Mouse (Mus musculus) gastrocnemius, adult 18-20 months (tissue): ENCODE results near the gene Bdkrb2. TPM values are rescaled to one million over a fixed set of nuclear protein-coding genes. Genes with fewer than 3 reads are reported as not detected.

ENCODE experiments used
- DNase-seq: peaks from one replicate; pipeline ENCODE4 v3.0.0; 2021; ENCODE audit warnings: low spot score
- total RNA-seq, 2 experiments: library from RNA; stranded (reverse); gene quantifications; 2 replicates each; pipeline ENCODE4 v1.2.3; 2021

Bdkrb2 gene
- total RNA-seq, 2 experiments from 2014 or later: 0.33 to 0.39 TPM

DNA sequence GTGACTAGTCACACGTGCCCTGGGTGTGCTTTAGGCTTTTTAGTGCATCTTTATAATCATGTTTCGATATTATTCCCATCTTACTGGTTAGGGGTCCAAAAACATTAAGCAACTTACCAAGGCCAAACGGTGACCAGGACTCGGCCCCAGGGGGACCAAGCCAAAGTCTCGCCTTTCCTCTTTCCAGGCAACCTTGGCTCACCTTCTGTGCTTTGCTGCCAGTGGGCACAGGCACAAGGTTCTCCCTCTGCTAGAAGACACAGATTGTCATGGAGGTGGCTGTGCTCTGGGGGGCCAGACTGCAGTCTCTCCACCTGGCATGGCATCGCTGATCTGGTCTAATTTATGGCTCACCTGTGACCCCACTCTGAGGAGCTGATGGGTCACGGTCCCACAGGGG, 27.8 kb downstream of the Bdkrb2 start:
- no peak for DNase-seq

DNA sequence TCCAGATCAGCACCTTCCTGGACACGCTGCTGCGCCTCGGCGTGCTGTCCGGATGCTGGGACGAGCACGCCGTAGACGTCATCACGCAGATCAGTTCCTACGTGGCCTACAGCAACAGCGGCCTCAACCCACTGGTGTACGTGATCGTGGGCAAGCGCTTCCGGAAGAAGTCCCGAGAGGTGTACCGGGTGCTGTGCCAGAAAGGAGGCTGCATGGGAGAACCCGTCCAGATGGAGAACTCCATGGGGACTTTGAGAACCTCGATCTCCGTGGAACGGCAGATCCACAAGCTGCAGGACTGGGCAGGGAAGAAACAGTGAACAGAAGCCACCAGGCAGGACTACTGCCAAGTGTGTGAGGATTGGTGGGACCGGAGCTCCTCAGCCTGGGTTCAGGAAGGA, 29.3 kb downstream of the Bdkrb2 start:
- DNase-seq: no peak

DNA sequence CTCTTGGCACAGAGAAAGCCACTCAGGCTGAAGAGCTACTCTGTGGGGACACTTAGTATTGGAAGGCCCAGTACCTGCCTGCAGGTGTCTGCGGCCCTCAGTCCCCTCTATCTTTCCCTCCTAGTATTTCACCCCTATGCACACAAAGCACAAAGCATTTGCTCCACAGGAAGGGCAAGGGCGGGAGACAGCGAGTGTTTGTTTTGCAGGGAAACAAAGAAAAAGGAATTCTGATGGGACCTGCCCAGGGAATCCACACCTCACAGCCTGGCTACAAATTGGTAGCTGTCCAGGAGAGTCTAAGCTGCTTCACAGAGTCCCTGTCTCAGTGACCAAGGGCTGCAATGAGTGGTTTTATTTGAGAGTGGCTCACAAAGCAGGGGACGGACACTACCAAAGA, 30.4 kb downstream of the Bdkrb2 start:
- no peak for DNase-seq

DNA sequence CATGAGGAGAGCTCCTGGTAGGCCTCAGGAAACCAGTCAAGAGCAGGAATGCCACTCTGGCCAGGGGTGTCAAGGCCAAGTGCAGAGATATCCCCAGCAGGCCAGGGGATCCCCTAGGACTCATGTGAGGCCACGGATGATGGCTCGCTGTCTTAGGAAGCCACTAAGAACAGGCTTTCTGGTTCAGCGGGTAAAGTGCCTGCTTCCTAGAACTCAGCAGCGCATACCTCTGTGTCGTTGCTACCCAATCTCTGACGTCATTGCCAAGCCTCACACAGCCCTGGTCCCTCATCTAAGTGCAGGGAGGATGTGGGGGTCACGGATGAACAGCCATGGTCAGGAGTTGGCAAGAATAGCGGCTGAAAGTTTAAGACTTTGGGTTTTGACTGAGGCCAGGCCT, 34.1 kb downstream of the Bdkrb2 start:
- no peak for DNase-seq

DNA sequence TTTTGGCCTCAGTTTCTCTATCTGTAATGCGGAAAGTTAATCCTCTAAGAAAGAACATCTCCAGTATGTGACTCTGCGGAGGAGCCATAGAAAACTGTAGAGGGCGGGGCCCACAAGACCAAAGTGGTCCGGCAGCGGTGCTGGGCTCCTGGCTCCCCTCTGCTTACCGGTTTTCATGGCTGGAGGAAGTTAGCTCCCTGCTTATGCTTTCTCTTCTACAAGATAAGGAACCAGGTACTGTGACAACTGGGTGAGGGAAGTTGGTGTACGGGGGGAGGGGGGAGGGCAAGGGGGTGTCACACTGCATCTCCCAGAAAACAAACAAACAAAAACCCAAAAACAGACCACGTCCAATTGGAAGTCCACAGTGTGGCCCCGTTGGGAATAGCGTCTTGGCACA, 35.5 kb downstream of the Bdkrb2 start:
- DNase-seq: no peak

DNA sequence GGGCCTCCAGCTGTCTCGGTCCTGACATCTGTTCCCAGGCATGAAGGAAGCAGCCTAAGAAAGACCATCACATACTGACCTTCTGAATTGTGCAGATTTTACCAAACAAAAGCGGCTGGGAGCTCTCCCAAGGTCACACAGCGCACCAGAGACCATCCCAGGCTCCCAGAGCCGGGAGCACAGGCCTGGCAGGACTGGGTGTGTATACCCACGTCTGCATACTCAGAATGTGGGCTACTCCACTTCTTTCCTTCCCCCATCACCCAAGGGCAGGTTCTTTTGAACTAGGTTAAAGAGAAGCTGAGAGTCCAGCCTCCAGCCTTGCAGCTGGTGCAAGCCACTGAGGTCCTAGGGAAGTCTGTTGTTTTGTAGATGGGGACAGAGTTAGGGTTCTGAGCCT, 36.1 kb downstream of the Bdkrb2 start:
- no peak for DNase-seq

DNA sequence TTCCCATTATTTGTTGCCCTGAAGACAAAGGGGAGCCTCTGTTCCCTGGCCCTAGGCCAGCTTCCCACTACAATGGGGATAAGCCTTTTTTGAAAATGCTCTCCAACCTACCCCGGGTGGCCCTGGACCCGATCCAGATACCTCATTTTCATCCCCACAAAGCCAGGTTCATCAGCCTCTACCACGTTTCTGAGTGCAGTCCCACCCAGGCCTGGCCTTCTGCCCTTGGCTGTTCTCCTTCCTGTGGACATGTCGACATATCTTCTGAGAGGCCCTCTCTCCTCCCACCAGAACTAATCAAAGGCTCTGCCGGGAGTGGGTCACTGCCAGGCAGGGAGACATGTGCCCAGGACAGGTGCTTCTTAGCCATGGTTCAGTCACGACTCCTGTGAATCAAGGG, 38.6 kb downstream of the Bdkrb2 start:
- no peak for DNase-seq

DNA sequence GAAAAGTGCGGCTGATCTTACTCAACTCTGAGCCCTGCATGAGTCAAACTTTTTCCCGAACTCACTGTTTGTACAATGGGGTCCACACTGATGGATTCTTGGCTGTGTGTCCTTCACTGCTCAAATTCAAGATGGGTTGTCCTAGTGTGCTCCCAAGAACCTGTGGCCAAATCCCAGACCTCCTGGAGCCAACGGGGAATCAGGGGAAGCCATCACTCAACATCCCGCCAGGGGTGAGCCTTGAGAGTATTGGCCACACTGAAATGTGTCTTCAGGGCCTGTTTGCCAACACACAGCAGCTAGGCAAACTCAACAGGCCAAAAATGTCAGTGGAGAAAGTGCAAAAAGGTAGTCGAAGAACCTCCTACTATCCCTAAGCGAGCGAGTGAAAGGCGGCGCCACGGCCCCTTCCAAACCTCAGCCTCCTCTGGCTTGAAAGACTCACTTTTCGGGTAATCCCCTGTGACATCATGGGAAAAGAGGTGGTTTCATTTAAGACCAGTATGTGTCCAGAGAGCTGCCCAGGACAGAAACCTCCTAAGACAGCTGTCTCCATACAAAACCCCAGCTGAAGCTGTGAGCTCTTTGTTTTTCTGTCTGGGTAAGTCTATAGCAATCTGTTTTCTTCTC, 39.7 kb downstream of the Bdkrb2 start, which contains the start of gene Bdkrb1:
TSS of gene Bdkrb1 (plus strand) at position 505 of the 630 bp plus-strand sequence.
- no peak for DNase-seq

DNA sequence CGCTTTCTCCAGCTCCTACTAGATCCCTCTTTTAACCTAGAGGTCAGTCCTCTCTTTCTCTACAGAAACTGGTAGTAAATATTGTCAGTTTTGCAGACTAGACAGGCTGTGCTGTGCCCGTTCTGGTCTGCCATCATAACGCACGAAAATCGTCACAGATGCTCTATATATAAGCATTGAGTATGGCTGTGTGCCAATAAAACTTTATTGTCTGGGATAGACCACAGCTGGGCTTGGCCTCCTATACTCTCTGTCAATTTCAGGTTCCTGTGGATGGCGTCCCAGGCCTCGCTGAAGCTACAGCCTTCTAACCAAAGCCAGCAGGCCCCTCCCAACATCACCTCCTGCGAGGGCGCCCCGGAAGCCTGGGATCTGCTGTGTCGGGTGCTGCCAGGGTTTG, 40.9 kb downstream of the Bdkrb2 start:
- DNase-seq: no peak

DNA sequence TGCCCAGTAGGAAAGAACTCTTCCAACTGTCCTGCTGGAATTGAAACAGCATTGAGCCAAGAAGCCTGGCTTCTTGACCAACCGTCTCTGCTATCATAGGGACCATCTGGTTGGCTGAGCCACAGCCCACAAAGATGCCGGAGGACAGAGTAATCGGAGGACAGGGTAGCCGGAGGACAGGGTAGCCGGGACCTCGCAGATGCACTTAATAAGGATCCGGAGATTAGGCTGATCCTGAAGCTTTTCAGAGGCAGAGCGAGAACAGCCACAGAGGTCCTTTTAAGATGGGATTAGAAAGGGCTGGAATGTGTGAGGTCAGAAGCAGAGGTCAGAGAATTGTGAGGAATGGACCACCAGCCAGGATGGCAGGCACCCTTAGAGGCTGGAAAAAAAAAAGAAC, 42.2 kb downstream of the Bdkrb2 start:
- DNase-seq: no peak

DNA sequence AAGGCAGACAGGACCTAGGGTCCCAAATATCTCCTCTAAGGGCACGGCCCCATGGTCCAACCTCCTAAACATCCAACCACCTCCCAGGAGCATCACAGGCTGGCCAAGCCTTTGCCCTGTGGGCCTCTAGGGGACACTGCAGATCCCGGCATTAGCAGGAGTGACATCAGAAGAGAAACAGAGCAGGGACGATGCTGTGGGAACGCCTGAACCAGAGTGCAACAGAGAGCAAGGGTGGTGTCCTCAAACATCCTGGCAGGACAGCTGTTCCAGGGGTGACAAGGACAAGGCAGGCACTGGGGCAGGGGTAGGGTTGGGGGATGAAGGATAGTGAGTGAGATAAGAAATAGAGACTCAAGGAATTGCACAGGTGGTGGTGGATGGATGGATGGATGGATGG, 43.9 kb downstream of the Bdkrb2 start:
- no peak for DNase-seq

DNA sequence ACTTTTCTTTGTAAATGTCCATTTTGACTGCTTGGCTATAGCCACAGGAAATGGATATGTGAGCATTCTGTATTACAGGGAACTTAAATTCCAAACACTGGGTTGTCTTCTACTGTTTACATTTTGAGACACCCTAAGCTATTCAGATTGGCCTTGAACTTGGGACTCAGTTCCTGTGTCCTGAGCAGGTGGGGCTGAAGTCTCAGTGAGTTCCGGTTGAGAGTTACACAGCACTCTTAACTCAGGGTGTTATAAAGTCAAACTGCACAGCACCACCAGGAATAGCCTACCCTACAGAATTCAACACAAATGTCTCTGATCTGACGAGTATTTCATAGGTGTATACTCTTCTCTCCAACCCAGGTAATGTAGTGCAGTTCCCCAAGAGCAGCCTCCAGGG, 48.0 kb downstream of the Bdkrb2 start:
- no peak for DNase-seq

DNA sequence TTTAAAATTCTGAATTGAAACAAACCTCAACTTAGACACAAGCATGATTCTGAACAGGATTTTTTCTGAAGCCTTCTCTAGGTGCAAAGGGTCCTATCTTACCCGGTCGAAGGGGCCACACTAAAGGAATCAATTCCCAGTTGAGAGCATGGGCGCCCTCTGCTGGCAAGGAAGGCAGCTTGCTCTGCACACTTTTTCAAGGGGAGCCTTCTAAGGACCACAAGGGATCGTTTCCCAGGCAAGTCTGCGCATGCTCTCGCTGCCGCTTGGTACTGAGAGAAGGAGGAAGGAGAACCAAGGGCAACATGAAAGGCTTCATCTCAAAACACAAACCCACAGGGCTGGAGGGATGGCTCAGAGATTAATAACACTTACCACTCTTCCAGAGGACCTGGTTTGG, 48.7 kb downstream of the Bdkrb2 start:
- peak; percentile 12 for DNase-seq

DNA sequence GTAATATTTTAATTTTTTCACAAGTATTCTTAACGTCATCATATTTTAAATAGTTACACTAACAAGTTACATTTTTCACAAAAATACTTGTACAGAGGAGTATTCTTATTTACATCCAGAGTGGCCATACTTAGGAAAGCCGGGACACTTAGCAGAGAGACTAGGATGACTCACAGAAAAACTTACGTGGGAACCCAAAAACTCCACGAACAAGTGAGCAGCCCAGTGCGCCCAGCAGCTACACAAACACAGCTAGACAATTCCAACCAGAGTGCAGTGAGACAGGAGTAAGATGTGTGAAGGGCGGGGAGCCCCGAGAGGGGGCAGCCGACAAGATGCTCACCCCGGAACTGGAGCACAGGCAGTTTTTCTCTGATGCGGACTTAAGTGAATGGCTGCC, 50.5 kb downstream of the Bdkrb2 start:
- DNase-seq: no peak

DNA sequence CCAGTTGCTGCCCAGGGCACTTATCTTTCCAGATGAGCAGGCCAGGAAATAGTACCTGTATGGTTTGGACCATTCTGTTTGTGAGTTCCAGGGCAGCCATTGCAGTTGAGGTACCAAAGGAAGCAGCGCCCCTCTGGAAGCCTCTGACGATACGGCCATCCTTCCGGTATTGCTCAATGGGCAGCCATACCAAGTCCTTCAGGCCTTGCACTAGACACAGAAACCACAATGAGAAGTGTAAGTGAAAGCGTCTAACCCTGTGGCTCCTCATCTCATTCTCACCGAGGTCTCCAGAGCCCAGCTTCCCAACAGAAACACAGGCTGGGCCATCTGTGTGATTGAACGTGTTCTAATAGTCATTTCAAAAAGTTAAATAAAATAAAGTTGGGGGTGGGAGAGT, 59.0 kb downstream of the Bdkrb2 start:
- DNase-seq: no peak

DNA sequence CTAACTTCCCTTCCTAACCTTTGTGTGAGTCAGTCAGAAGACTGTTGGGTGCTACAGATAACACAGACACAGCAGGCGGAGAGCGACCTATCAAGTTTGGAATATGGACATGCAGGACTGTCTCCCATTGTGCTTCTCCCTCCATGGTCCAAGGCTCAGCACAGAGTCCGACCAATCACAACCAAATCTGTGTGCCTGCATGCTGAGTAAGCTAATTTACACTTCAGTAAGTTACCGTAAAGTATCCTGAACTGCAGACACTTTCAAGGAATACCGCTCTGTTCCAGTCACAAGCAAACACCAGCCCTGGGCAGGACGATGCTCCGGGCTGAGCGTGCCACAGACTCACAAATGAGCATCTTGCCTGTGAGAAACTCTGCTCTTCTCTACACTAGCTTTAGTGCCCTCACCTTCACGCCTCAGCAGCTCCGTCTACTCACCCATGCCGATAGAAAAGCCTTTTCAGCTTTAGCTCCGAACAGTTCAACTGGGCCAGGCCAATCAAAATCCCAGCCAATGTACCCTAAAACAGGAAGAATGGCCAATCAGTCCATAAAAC, 60.0 kb downstream of the Bdkrb2 start:
- DNase-seq: no peak

DNA sequence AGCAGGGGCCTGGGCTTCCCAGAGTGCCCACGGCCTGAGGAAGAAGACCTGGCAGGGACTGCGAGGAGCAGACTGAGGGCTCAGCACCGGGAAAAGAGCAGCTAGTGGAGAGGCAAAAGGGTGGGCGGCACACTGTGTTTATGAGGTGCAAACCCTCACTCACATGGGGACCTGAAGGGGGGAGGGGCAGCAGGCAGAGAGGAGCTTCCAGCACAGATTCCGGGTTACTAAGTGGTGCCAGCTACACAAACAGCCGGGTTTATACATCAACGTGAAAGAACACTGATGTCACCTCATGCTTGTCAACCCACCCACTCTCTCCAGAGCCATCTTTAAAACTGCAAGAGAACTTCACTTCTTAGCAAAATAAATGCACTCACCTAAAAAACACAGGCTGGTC, 62.8 kb downstream of the Bdkrb2 start:
- DNase-seq: no peak

DNA sequence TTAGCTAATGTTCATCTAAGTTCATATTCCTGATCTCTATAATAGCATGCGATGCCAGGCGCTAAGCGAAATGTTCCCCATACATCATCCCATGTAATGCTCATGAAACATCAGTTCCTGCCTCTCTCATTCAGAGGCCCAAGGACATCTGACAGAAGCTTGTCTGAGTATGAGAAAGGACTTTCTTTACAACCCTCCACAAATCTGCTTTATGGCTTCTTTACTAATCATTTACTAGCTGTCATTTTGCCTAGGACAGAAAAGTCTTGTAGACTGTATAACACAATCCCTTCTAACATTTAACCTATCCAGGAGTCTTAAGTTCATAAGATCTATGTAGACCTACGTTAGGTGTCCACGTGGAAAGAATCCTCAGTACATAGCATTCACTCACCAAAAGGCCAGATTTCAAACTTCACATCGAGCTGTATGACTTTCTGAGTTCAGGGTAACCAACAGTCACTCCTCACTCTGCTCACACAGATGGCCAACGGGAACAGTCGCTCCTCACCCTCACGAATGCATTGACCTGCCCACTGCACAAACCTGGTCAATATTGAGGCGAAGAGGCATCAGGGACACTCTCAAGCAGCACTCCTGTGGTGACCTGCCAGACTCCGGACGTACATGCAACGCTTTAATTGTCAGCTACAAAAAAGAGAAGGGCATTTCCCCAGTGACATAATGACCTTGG, 71.5 kb downstream of the Bdkrb2 start:
- DNase-seq: no peak

DNA sequence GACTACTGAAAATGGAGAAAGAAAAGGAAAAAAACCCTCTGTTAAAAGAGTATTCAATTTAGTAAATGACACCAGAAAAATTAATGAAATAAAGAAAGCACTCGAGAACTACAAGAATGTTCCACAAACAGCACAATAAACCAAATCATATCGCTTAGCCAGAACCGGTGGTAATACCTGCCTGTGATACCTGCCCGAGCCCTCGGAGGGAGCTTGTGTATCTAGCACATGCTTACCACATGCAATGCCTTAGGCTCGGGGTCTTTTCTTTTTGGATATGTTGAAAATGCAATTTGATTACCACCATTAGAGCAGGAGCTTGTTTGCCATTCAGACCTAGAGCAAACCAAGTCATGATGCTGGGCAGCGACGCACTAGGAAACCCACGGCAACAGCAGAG, 73.5 kb downstream of the Bdkrb2 start:
- no peak for DNase-seq

DNA sequence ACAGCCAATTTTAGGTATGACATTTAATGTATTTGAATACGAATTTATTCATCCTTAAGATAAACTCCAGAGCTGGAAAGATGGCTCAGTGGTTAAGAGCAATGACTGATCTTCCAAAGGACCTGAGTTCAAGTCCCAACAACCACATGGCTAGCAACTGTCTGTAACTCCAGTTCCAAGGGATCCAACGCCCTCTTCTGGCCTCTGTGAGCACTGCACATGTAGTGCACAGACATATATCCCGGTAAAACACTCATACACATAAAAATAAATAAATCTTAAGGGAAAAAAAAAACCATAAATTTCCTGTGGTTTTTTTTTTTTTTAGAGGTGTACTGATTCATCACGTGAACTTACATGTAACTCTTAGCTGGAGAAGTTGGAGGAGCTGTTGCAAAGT, 74.5 kb downstream of the Bdkrb2 start:
- DNase-seq: no peak

DNA sequence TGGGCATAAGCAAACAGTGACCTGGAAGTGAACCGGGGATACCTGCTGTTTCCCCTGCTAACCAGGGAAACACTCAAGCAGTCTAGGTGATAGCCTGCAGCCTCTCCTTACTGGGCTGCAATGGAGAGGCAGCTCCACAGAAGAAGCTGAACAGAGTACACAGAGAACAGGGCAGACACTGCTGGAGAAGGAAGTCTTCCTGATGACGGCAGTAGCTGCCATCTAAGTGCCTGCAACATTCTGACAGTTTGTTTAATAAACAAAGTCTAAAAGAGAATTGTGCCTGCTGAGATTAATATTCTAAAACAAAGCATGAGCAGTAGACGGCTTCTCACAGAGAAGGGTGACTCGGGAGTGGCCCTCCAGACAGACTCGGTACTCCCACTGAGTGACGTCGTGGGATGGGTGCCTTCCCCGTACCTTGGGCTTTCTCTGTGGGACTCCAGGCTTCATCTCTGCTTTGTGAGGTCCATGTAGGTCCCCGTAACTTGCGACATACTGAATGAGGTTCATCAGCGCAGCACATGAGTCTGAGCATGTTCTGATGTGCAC, 79.8 kb downstream of the Bdkrb2 start:
- DNase-seq: no peak
